Mouse (Mus musculus): ENCODE results near the gene Cmtm3.

Gene Cmtm3

GRCm38 (mm10) chr8:104380961-104381411 lies 41.8 kb downstream of the Cmtm3 start:
- no peak for DNase-seq (ENCODE audit: low spot score in 2 of 2)

GRCm38 (mm10) chr8:104383296-104383695 lies 44.1 kb downstream of the Cmtm3 start:
- no peak for DNase-seq (ENCODE audit: low spot score in 2 of 2)

- no peak for DNase-seq (ENCODE audit: low spot score in 2 of 2)
These were observed 44.8 kb downstream of the Cmtm3 start for GRCm38 (mm10) chr8:104383977-104384376.

DNA sequence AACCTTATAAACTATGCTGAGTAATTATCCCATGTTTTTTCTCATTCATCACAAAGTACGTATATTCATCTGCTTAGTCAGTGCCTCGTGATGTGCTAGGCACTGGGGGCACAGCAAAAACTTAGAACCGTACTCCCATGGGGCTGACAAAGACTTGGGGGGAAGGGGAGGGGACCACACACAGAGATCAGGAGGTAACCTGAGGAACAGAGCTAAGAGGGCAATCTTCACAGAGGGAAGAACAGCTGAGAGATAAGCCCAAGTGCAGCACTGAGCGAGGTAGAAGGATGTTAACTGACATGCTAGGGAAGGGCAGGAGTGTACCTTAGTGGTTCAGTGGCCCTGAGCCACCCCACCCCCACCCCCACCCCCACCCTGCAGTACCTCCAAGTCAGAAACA lies 47.5 kb downstream of the Cmtm3 start:
- no peak for DNase-seq (ENCODE audit: low spot score in 2 of 2)

DNA sequence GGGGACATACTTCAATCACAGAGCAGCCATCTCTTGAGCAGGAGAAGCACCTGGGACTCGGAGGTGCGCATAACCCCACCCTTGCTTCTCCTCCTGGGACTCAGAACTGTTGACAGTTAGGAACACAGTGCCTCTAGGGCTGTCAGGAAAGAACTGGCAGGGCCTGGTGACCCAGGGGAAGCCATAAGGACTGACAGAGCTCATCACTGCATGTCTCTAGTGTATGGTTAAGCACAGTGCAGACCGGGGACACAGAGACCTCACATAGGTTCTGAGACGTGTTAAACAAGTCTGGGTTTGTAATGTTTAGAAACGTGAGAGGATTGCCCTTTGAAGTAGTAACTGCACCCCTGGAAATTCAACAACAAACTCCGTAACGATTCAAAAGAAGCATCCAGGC lies 48.3 kb downstream of the Cmtm3 start:
- DNase-seq (ENCODE audit: low spot score in 2 of 2), result no peak

DNA sequence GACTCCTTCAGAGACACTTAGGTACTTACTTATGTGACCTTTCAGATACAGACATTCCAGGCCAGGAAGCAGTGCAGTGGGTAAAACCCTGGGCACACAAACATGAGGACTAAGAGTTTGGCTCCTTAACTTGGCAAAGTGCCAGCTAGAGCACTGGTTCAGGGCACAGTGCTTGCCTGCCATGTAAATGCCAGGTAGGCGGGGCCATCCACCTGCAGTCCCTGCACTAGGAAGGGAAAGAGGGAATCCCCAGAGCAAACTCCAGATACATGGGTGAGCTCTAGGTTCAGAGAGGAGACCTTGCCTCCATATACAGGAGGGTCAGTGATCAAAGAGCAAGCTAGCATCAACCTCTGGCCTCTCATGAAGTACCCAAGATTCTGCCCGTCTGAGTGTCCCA lies 48.8 kb downstream of the Cmtm3 start:
- no peak for DNase-seq (ENCODE audit: low spot score in 2 of 2)

DNA sequence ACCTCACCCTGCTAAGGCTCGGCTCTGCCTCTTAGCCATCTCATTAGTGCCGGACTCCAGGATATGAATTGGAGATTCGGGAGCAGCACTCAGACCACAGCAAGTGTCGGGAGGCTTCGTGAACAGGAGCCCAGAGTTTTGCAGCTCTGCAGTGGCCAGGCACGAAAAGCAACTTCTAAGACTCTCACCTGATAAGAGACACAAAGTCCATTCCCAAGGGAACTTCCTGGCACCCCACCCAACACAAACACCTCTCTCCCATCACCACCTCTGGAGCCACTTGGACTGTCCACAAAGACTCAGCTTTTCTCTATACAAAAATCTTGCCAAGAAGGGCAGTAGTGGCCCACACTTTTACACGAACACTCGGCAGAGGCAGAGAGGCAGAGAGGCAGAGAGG lies 51.0 kb downstream of the Cmtm3 start:
- no peak for DNase-seq (ENCODE audit: low spot score in 2 of 2)

GRCm38 (mm10) chr8:104393139-104393538 lies 53.9 kb downstream of the Cmtm3 start:
- no peak for DNase-seq (ENCODE audit: low spot score in 2 of 2)

DNA sequence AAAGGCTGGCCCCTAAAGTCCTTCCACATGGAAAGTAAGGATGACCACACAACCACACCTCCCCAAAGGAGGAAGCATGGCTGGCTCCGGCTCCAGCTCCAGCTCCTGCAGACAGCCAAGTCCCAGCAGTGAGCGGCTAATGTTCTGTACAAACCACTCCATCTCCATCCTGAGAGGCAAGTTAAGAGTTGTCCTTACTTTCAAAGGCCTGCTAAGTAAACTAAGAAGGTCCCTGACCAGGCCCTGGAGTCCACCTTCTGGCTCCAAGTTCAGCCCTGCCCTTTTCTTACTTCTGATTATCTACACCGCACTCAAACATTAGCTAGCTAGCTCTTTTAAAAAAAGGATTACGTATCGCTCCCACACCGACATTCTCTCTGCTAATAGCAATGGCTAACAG lies 54.6 kb downstream of the Cmtm3 start:
- no peak for DNase-seq (ENCODE audit: low spot score in 2 of 2)

GRCm38 (mm10) chr8:104394801-104395702 lies 55.8 kb downstream of the Cmtm3 start:
- peak in 1 of 2 experiments; percentile 7 for DNase-seq (ENCODE audit: low spot score in 2 of 2)

- peak; percentile 22 to 28 for DNase-seq (ENCODE audit: low spot score in 2 of 2)
These were observed 56.6 kb downstream of the Cmtm3 start, which contains the start of gene Cmtm4 for GRCm38 (mm10) chr8:104395703-104396357. TSS of gene Cmtm4 (minus strand) at chr8:104395807.
